Mouse (Mus musculus): Measurements from ENCODE around the gene Slc29a1. TPM values are rescaled to one million over a fixed set of nuclear protein-coding genes. Genes with fewer than 3 reads are reported as not detected.
"Not testable (repeated sequence)": the region's sequence is repeated elsewhere in the genome, so short reads cannot be mapped to it uniquely, and the experiment has no call there.

Gene Slc29a1
- polyA plus RNA-seq, 1 experiment from 2014 or later = 59.1 TPM

DNA sequence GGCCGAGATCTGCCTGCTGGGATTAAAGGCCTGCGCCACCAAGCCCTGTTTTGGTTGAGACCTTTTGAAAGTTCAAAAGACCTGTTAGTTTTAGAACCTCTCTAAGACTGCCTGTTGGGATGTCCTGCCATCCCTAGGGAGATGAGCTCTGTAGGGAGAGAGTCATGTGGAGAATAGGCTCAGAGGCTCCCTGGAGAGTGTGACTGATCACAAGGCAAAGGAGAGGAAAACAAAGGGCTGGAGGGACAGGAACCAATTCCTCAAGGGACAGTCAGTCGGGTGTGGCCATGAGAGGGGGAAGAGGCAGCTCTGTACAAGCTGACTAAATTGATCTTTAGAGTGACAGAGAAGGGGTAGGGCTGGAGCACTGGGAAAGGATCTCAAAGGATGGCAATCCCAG is 28.8 kb upstream of the Slc29a1 start:
- Histone ChIP-seq H3K36me3 (no peaks in the 10 kb centered on the region), H3K4me1 (peaks cover 9% of the 10 kb centered on the region; the same call in 1 of the 2 replicates), H3K27me3 (no peaks in the 10 kb centered on the region; the same call in 1 of the 2 replicates), H3K4me3 (no peak overlapping the region), H3K27ac (no peak overlapping the region), H3K9ac (no peak overlapping the region), H3K4me2 (replicated peaks) (no peak overlapping the region), H3K9me3 (no peaks in the 10 kb centered on the region)
- no peak for ATAC-seq (ENCODE audit: insufficient number of reproducible peaks, insufficient read depth, low FRiP score, low TSS enrichment)
- WGBS = 22% methylated on average over 3 of the region's 3 CpGs

DNA sequence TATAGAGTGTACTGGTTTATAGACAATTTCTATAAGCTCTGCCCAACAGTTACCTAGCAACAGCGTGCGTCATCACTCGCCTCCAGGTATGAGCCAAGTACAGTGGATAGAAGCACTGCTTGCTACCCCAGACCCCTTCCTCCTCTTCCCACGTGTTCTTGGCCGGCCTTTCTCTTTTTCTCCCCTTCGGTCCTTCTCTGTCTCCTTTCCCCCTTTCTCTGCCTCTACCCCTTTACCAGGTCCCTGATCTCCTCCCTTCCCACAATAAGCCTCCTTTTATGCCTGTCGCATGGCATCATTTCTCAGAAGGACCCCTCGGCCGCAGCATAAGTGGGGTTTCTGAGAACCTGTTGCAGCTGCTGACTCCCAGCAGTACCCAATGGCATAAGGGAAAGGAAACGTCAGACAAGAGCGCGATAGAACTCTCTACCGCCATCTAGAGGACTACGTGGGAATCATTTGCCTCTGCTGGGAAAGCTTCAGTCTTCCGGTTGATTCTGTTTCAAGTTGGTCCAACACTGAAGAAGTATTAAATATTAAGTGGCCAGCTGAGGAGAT is 27.2 kb upstream of the Slc29a1 start:
- Histone ChIP-seq H3K9ac (no peak overlapping the region), H3K27ac (no peak overlapping the region), H3K4me1 (peaks cover 9% of the 10 kb centered on the region; the same call in 1 of the 2 replicates), H3K36me3 (no peaks in the 10 kb centered on the region), H3K9me3 (no peaks in the 10 kb centered on the region), H3K4me3 (no peak overlapping the region), H3K4me2 (replicated peaks) (peak overlapping the region; percentile 35), H3K27me3 (no peaks in the 10 kb centered on the region)
- 24% methylated on average over 15 of the region's 15 CpGs for WGBS
- ATAC-seq (ENCODE audit: insufficient number of reproducible peaks, insufficient read depth, low FRiP score, low TSS enrichment) = no peak

DNA sequence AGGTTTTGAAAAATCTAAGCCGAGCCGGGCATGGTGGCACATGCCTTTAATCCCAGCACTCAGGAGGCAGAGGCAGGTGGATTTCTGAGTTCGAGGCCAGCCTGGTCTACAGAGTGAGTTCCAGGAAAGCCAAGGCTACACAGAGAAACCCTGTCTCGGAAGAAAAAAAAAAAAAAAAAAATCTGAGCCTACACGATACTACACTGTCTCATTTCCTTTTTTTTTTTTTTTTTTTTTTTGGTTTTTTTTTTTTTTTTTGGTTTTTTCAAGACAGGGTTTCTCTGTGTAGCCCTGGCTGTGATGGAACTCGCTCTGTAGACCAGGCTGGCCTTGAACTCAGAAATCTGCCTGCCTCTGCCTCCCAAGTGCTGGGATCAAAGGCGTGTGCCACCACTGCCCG is 24.0 kb upstream of the Slc29a1 start:
- H3K4me2 ChIP-seq (replicated peaks); ATAC-seq (ENCODE audit: insufficient number of reproducible peaks, insufficient read depth, low FRiP score, low TSS enrichment); H3K9me3 ChIP-seq; H3K36me3 ChIP-seq; H3K27me3 ChIP-seq; H3K4me3 ChIP-seq; H3K27ac ChIP-seq; H3K9ac ChIP-seq: not testable (repeated sequence)
- H3K4me1 ChIP-seq = peaks cover 14% of the 10 kb centered on the region; the same call in 1 of the 2 replicates
- WGBS = 85% methylated on average over 8 of the region's 8 CpGs

DNA sequence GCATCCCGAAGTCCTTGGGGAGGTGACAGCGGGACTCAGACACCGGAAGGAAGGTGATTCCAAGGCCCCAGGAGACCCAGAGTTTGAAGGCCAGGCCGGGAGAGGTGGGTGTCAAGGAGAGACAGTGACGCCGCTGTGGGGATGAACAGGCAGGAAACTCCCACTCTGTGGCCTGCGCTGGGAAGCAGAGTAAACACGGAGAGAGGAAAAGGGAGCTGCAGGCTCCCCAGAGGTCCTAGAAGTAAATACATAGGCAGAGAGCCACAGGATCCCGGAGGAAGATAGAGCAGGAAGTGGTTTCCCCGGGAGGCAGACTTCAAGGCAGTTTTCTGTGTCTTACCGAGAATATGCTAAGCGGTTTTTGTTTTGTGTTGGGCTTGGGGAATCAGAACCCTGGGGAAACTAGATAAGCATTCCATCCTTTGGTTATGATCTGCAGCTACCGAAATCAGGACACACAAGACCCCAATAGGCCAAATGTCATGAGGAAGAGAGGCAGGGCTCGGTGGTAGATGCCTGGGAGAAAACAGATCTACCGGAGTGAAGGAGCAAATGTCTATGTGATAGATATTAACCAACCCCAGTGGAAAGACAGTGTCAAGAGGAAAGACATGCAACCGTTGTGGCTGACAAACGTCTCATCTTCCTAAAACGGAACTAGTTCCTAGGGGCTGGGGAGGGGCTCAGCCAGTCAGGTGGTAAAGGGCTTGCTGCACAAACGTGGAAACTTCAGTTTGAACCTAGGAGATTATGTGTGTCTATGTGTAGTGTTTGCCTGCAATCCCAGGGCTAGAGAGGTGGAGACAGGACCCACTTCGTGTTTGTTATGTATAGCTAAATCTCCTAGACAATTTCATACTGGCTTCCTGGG is 20.2 kb upstream of the Slc29a1 start:
- no peak for ATAC-seq (ENCODE audit: insufficient number of reproducible peaks, insufficient read depth, low FRiP score, low TSS enrichment)
- Histone ChIP-seq H3K27ac (peak overlapping the region; percentile 70; the same call in 1 of the 2 replicates), H3K4me1 (peaks cover 11% of the 10 kb centered on the region; the same call in 1 of the 2 replicates), H3K4me3 (peak overlapping the region; percentile 20), H3K36me3 (no peaks in the 10 kb centered on the region), H3K4me2 (replicated peaks) (peak overlapping the region; percentile 38), H3K27me3 (no peaks in the 10 kb centered on the region), H3K9me3 (no peaks in the 10 kb centered on the region), H3K9ac (0 out of 2 replicates have a peak overlapping the region, but pooled peaks have one; percentile 10)
- 17% methylated on average over 20 of the region's 20 CpGs for WGBS

DNA sequence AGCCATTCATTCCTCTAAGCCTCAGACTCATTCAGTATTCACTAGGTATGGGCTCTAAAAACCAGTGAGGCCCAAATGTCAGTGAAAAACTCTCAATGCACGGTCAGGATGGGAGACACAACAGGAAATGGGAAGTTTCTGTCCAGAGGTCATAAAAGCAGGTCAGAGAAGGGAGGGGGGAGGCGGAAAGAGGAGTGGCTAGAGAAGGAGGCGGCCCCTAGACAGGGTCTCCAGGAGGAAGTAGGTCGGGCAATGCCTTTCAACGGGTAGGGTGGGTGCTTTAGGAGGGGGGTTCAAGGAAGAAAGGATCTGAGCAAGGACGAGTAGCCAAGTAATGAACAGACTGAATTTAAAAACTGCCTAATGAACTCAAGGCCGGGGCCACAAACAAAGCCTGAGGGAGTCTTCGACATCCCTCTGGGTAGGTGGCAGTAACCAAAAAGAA is 19.6 kb upstream of the Slc29a1 start:
- no peaks in the 10 kb centered on the region for H3K27me3 ChIP-seq
- peak overlapping the region; percentile 70; the same call in 1 of the 2 replicates for H3K27ac ChIP-seq
- H3K4me3 ChIP-seq = peak overlapping the region; percentile 20
- peak overlapping the region; percentile 38 for H3K4me2 ChIP-seq (replicated peaks)
- no peaks in the 10 kb centered on the region for H3K36me3 ChIP-seq
- ATAC-seq (ENCODE audit: insufficient number of reproducible peaks, insufficient read depth, low FRiP score, low TSS enrichment) = no peak
- H3K9ac ChIP-seq = 0 out of 2 replicates have a peak overlapping the region, but pooled peaks have one; percentile 10
- no peaks in the 10 kb centered on the region for H3K9me3 ChIP-seq
- WGBS = 14% methylated on average over 8 of the region's 8 CpGs
- H3K4me1 ChIP-seq = peaks cover 11% of the 10 kb centered on the region; the same call in 1 of the 2 replicates

DNA sequence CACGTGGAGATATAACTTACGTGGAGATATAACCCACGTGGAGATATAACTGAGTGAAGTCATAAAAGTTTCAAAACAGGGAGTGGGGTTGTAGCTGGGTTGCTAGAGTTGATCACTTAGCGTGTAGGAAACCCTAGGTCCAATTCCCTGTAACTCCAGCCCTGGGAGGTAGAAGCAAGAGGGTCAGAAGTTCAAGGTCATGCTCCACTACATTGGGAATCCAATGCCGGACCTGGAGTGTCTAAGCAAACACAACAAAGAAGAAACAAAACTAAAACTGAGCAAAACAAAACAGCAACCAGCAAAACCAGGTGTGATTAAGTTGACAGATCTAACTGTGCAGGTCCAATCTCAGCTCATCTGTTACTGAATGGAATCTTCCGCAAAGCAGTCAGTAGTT is 18.2 kb upstream of the Slc29a1 start:
- WGBS = 90% methylated on average over 6 of the region's 6 CpGs
- H3K4me3 ChIP-seq = no peak overlapping the region
- H3K27me3 ChIP-seq = no peaks in the 10 kb centered on the region
- no peak overlapping the region for H3K27ac ChIP-seq
- no peak overlapping the region for H3K9ac ChIP-seq
- peaks cover 11% of the 10 kb centered on the region; the same call in 1 of the 2 replicates for H3K4me1 ChIP-seq
- no peak for ATAC-seq (ENCODE audit: insufficient number of reproducible peaks, insufficient read depth, low FRiP score, low TSS enrichment)
- no peaks in the 10 kb centered on the region for H3K36me3 ChIP-seq
- no peaks in the 10 kb centered on the region for H3K9me3 ChIP-seq
- H3K4me2 ChIP-seq (replicated peaks) = no peak overlapping the region

DNA sequence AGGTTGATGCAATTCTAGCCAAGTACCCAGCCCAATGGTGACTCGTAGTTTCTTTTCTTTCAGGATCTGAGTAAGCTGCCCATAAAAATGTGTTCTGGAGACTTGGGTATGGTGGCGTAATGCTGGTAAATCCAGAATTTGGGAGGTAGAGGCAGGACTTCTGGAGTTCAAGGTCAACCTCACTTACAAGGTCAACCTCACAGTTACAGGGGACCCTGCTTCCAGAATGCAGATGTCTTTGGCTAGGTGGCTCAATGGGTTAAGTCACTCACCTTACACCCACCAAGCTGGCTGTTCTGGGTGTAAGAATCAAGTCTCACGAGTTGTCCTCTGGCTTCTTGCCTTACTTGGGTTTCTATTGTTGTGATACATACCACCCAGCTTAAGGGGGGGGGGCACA is 17.3 kb upstream of the Slc29a1 start:
- Histone ChIP-seq H3K4me1 (peaks cover 11% of the 10 kb centered on the region; the same call in 1 of the 2 replicates), H3K4me3 (no peak overlapping the region), H3K9ac (no peak overlapping the region), H3K4me2 (replicated peaks) (no peak overlapping the region), H3K36me3 (no peaks in the 10 kb centered on the region), H3K9me3 (no peaks in the 10 kb centered on the region), H3K27ac (no peak overlapping the region), H3K27me3 (no peaks in the 10 kb centered on the region)
- no peak for ATAC-seq (ENCODE audit: insufficient number of reproducible peaks, insufficient read depth, low FRiP score, low TSS enrichment)
- 79% methylated on average over 3 of the region's 3 CpGs for WGBS

DNA sequence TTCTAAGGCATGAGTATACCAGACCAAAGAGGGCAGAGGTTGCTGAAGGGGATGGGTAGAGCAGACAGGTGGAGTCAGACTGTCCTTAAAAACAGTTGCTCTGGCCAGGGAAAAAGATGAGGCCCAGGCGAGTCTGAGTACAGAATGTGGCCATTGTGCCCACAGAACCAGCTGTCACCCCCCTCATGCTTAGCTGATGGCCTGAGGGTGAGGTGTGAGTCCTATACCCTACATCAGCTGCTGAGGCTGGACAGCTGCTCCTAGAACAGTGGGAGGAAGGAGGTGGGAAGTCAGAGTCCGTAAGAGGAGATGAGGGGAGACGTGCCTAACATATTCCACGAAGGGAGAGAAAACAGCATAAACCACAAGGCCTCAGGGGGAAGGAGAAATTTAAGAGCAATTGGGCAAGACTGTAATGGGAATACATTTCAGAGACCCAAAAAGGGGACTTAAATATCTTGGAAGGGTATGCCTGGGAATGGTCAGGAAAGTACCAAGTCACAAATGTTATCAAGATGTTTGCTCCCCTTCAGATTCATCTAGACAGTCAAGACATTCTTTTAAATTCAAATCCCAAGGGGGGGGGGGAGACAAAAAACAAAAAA is 16.7 kb upstream of the Slc29a1 start:
- H3K4me3 ChIP-seq = no peak overlapping the region
- H3K9me3 ChIP-seq = no peaks in the 10 kb centered on the region
- H3K4me1 ChIP-seq = peaks cover 11% of the 10 kb centered on the region; the same call in 1 of the 2 replicates
- 23% methylated on average over 4 of the region's 4 CpGs for WGBS
- no peaks in the 10 kb centered on the region for H3K36me3 ChIP-seq
- no peak overlapping the region for H3K9ac ChIP-seq
- H3K27me3 ChIP-seq = no peaks in the 10 kb centered on the region
- no peak overlapping the region for H3K4me2 ChIP-seq (replicated peaks)
- H3K27ac ChIP-seq = no peak overlapping the region
- ATAC-seq (ENCODE audit: insufficient number of reproducible peaks, insufficient read depth, low FRiP score, low TSS enrichment) = no peak

DNA sequence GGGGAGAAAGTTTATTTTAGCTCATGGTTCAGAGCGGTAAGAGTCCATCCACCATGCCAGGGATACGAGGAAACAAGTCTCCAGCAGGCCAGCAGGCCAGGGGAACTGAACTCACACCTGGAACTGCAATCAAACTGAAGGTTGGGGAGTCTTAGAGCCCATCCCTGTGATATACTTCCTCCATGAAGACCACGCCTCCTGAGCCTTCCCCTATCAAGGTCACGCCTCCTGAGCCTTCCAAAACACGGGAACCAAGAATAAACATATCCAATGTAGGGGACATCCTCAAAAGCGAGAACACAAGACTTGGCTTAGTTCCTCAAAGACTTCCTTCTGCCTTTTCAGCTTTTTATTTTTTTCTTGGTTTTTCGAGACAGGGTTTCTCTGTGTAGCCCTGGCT is 13.5 kb upstream of the Slc29a1 start:
- Histone ChIP-seq H3K9me3 (no peaks in the 10 kb centered on the region), H3K4me3 (no peak overlapping the region), H3K9ac (no peak overlapping the region), H3K36me3 (no peaks in the 10 kb centered on the region), H3K4me2 (replicated peaks) (no peak overlapping the region), H3K27me3 (no peaks in the 10 kb centered on the region), H3K27ac (no peak overlapping the region), H3K4me1 (peaks cover 4% of the 10 kb centered on the region; the same call in 1 of the 2 replicates)
- no peak for ATAC-seq (ENCODE audit: insufficient number of reproducible peaks, insufficient read depth, low FRiP score, low TSS enrichment)
- WGBS = 86% methylated on average over 7 of the region's 7 CpGs

DNA sequence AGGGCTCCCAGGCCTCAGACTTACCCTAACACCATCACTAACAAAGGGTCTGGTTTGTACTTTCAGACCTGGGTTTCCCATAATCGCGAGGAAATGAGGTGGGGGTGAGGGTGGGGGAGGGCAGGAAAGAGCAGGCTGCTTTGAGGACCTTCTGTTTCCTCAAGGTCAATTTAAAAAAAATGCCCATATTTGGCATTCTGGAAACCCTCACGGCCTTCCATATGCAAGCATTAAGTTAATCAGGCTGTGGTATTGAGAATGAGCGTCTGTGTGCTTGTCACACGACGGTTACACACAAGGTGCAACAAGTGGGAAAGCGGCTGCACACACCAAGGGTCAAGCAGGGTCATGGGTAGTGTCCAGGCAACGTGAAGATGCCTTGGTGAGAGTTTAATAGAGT is 12.6 kb upstream of the Slc29a1 start:
- H3K36me3 ChIP-seq = no peaks in the 10 kb centered on the region
- no peak for ATAC-seq (ENCODE audit: insufficient number of reproducible peaks, insufficient read depth, low FRiP score, low TSS enrichment)
- 70% methylated on average over 8 of the region's 8 CpGs for WGBS
- no peak overlapping the region for H3K9ac ChIP-seq
- no peaks in the 10 kb centered on the region for H3K9me3 ChIP-seq
- no peak overlapping the region for H3K4me2 ChIP-seq (replicated peaks)
- H3K4me3 ChIP-seq = no peak overlapping the region
- H3K4me1 ChIP-seq = peaks cover 4% of the 10 kb centered on the region; the same call in 1 of the 2 replicates
- no peaks in the 10 kb centered on the region for H3K27me3 ChIP-seq
- H3K27ac ChIP-seq = no peak overlapping the region

DNA sequence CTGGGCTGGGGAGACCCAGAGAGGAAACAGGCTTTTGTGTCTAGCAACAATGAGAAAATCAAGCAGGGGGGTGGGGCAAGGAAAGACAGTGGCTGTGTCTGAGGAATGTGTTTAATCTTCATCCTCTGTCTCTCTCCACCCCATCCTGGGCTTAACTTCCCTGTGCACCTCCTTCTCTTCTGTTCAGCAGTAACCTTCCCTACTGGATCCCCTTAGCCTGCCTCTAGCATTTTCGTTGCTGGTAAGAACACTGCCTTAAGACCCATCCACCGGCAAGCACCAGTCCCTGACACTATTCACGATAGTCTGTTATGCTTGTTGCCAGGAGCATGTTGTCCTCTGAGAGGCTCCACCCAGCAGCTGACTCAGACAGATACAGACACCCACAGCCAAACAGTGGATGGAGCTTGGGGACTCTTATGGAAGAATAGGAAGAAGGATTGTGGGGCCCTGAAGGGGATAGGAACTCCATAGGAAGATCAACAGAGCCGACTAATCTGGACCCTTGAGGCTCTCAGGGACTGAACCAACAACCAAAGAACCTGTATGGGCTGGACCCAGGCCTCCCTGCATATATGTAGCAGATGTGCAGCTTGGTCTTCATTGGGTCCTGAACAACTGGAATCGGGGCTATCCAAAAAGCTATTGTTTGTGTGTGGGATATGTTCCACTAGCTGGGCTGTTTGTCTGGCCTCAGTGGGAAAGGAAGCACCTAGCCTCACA is 10.9 kb upstream of the Slc29a1 start:
- Histone ChIP-seq H3K4me3 (no peak overlapping the region), H3K36me3 (no peaks in the 10 kb centered on the region), H3K4me1 (peaks cover 4% of the 10 kb centered on the region; the same call in 1 of the 2 replicates), H3K9me3 (no peaks in the 10 kb centered on the region), H3K27ac (0 out of 2 replicates have a peak overlapping the region, but pooled peaks have one; percentile 60), H3K4me2 (replicated peaks) (no peak overlapping the region), H3K9ac (no peak overlapping the region), H3K27me3 (no peaks in the 10 kb centered on the region)
- 36% methylated on average over 5 of the region's 5 CpGs for WGBS
- ATAC-seq (ENCODE audit: insufficient number of reproducible peaks, insufficient read depth, low FRiP score, low TSS enrichment) = no peak
